Mouse (Mus musculus) hindbrain, embryonic 14.5 days (tissue): Measurements from ENCODE around the gene Pde3b. TPM values are rescaled to one million over a fixed set of nuclear protein-coding genes. Genes with fewer than 3 reads are reported as not detected.
"Not testable (repeated sequence)": the region's sequence is repeated elsewhere in the genome, so short reads cannot be mapped to it uniquely, and the experiment has no call there.

Source experiments
- ATAC-seq: fragments of 200-750 bp; cut with Nextera tagmentation; 2 replicates; pipeline ENCODE4 v1.8.0; 2017; ENCODE audit warnings: moderate number of reproducible peaks, mild to moderate bottlenecking, moderate TSS enrichment, moderate library complexity; ENCODE audit not compliant: low FRiP score
- DNase-seq: peaks from one replicate; pipeline ENCODE4 v3.0.0-alpha.2; 2015; ENCODE audit warnings: low spot score
- H3K27ac ChIP-seq: fragments of 300-500 bp; sonication (generic); 2 replicates; pipeline ENCODE4 v1.5.1; 2014; ENCODE audit warnings: mild to moderate bottlenecking, moderate library complexity
- H3K27me3 ChIP-seq: fragments of 300-500 bp; sonication (generic); 2 replicates; pipeline ENCODE4 v1.6.1; 2014; ENCODE audit warnings: mild to moderate bottlenecking, low read length, mixed read lengths; ENCODE audit not compliant: control insufficient read depth, insufficient read depth
- H3K36me3 ChIP-seq: fragments of 300-500 bp; sonication (generic); replicated peaks from 2 replicates; pipeline ENCODE4 v1.6.1; 2014; ENCODE audit not compliant: control insufficient read depth, insufficient read depth
- H3K4me1 ChIP-seq: fragments of 300-500 bp; sonication (generic); replicated peaks from 2 replicates; pipeline ENCODE4 v1.6.1; 2014; ENCODE audit warnings: antibody characterized with exemption, low read length, mixed read lengths; ENCODE audit not compliant: control insufficient read depth, insufficient read depth
- H3K4me2 ChIP-seq: fragments of 300-500 bp; sonication (generic); replicated peaks from 2 replicates; pipeline ENCODE4 v1.6.1; 2014; ENCODE audit warnings: mild to moderate bottlenecking, moderate library complexity
- H3K4me3 ChIP-seq: fragments of 300-500 bp; sonication (generic); replicated peaks from 2 replicates; pipeline ENCODE4 v1.5.1; 2014; ENCODE audit warnings: mild to moderate bottlenecking, low read length
- H3K9ac ChIP-seq: fragments of 300-500 bp; sonication (generic); 2 replicates; pipeline ENCODE4 v1.6.1; 2014
- H3K9me3 ChIP-seq: fragments of 300-500 bp; sonication (generic); 2 replicates; pipeline ENCODE4 v1.6.1; 2016; ENCODE audit warnings: low read length; ENCODE audit not compliant: control insufficient read depth
- WGBS: fragments of 180-500 bp; shearing (Covaris S2); extraction: QIAGEN DNeasy Blood & Tissue Kit; methylation state at CpG from one replicate; pipeline ENCODE4 v1.1.7; 2014; 5-methylcytosine and 5-hydroxymethylcytosine counted together
- polyA plus RNA-seq: library from polyadenylated mRNA; unstranded; fragments of >200 nt; fragmentation: Nextera tagmentation; extraction: Ambion mirVana; gene quantifications from 2 replicates; pipeline ENCODE4 v1.2.1, GENCODE M21; 2014

Pde3b gene
- polyA plus RNA-seq, 1 experiment from 2014 or later: 5.9 TPM

DNA sequence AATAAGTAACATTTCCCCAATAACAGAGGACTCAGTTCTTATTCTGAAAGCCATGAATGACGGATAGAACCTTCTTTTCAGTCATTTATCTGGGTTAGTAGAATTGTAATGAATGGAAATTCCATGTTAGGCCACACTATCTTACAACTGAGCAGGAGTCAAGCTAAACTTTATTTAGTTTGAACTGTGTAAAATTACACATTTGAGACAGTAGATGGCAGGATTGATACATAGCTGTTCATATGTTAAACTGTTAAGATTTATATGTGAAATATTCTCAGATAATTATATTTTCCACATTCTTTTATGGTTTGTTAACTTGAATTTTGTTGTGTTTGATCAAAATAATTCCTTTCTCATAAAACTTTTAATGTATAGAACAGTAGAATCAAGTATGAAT is 84.2 kb downstream of the Pde3b start:
- Histone ChIP-seq H3K27me3 (no peaks in the 10 kb centered on the region), H3K4me1 (no peaks in the 10 kb centered on the region), H3K4me2 (no peak overlapping the region), H3K36me3 (0 out of 2 replicates have a peak, but pooled peaks cover 4% of the 10 kb centered on the region), H3K9ac (no peak overlapping the region), H3K4me3 (no peak overlapping the region), H3K27ac (no peak overlapping the region), H3K9me3 (no peaks in the 10 kb centered on the region)
- 91% methylated on average over 1 of the region's 1 CpGs for WGBS
- no peak for DNase-seq
- no peak for ATAC-seq

DNA sequence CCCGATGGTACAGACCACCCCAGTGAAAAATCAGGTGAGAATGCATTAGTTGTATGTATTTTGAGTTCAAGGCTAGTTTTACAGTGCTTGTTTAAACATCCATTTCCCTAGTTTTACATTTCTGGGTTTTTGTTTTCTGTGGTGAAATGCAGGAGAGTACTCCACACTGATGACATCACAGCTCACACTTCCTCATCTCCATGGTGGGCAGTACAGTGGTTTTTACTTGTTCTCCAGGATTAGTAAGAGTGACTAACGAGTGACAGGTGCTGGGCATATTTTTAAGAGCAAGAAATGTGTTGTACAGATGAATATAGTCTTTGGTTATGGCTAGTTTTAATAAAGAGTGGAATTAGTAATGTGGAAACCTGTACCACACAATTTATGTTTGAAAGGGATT is 93.8 kb downstream of the Pde3b start:
- DNase-seq (no peak), ATAC-seq (no peak)
- Histone ChIP-seq H3K4me2 (no peak overlapping the region), H3K9me3 (no peaks in the 10 kb centered on the region), H3K36me3 (peaks cover 5% of the 10 kb centered on the region), H3K27me3 (no peaks in the 10 kb centered on the region), H3K4me3 (no peak overlapping the region), H3K27ac (no peak overlapping the region), H3K4me1 (no peaks in the 10 kb centered on the region), H3K9ac (no peak overlapping the region)
- WGBS: 96% methylated on average over 2 of the region's 2 CpGs

- DNase-seq: no peak
- WGBS: 96% methylated on average over 1 of the region's 1 CpGs
- Histone ChIP-seq H3K4me1 (no peaks in the 10 kb centered on the region), H3K36me3 (no peaks in the 10 kb centered on the region), H3K4me3 (no peak overlapping the region), H3K9me3 (no peaks in the 10 kb centered on the region), H3K4me2 (no peak overlapping the region), H3K27me3 (no peaks in the 10 kb centered on the region), H3K27ac (no peak overlapping the region), H3K9ac (no peak overlapping the region)
- ATAC-seq: no peak
Observed at GRCm38 (mm10) chr7:114520122-114520521, 105.0 kb downstream of the Pde3b start.

GRCm38 (mm10) chr7:114526245-114526644 is 111.2 kb downstream of the Pde3b start:
- no peak for ATAC-seq
- DNase-seq: no peak
- H3K4me2 ChIP-seq: no peak overlapping the region
- WGBS: 91% methylated on average over 1 of the region's 1 CpGs
- no peak overlapping the region for H3K27ac ChIP-seq
- no peaks in the 10 kb centered on the region for H3K9me3 ChIP-seq
- H3K4me3 ChIP-seq: no peak overlapping the region
- H3K36me3 ChIP-seq: no peaks in the 10 kb centered on the region
- H3K9ac ChIP-seq: no peak overlapping the region
- H3K4me1 ChIP-seq: no peaks in the 10 kb centered on the region
- H3K27me3 ChIP-seq: no peaks in the 10 kb centered on the region

DNA sequence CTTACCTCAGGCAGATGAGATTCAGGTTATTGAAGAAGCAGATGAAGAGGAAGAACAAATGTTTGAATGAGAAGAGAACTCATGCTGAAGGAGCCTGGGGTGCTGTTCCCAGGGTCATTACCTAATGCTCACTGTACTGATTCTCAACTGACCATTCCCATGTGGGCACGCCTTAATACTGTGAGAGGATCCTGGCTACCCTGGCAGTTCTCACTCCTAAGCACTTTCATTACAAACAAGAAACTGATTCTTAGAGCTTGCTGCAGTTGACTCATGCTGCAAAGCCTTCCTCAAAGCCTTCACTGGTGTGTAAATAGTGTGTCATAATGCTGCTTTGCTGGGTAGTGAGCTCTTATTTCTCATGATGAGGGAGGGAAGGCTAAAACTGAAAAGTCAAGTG is 121.1 kb downstream of the Pde3b start:
- no peaks in the 10 kb centered on the region for H3K9me3 ChIP-seq
- no peak for ATAC-seq
- peaks cover 19% of the 10 kb centered on the region for H3K36me3 ChIP-seq
- no peak overlapping the region for H3K4me3 ChIP-seq
- H3K27ac ChIP-seq: no peak overlapping the region
- DNase-seq: no peak
- H3K27me3 ChIP-seq: no peaks in the 10 kb centered on the region
- H3K4me1 ChIP-seq: no peaks in the 10 kb centered on the region
- WGBS: 100% methylated on average over 1 of the region's 1 CpGs
- no peak overlapping the region for H3K9ac ChIP-seq
- no peak overlapping the region for H3K4me2 ChIP-seq

DNA sequence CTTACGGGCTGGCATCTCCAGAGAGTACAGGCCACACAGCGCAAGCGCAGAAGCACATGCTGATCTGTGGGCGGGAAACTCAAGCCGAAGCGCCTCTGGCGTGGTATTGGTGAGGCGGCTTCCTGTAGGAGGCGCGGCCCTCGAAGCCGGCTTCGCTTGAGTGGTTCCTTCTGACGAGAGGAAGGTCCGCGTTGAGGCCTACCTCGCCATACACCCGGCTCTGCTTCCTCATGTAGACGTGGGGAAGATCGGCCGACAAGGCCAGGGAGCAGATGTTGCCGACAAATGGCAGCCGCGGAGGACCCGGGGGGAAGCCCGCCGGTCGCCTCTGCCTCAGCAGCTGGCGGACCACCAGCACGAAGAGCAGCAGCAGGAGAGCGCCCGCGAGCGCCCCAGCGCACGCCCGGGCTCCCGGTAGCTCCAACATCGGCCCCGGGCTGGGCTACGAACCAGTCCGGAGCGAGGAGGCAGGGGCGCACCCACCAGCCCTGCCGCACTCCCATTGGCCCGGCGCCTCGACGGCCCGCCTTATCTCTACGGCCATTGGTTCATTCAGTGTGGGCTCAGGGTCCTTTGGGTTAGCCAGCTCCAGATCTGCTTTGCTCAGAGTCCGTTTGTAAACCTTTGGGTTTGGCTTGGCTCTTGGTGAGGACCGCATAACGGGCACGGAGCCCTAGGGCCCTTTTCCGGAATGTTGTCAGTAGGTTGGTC is 147.6 kb downstream of the Pde3b start, which contains the start of gene Cyp2r1:
Cyp2r1 (minus strand) TSS at position 442 of the 711 bp plus-strand sequence.
- peak; percentile 99 for ATAC-seq
- DNase-seq: peak; percentile 90
- Histone ChIP-seq H3K36me3 (no peaks in the 10 kb centered on the region), H3K4me1 (no peaks in the 10 kb centered on the region), H3K9ac (peak within 1 kb of the TSS; percentile 74), H3K4me3 (peak within 1 kb of the TSS; percentile 82), H3K9me3 (no peaks in the 10 kb centered on the region), H3K4me2 (peak within 1 kb of the TSS; percentile 81), H3K27ac (peak within 1 kb of the TSS; percentile 80), H3K27me3 (no peaks in the 10 kb centered on the region)
- WGBS: 5% methylated on average over 56 of the region's 56 CpGs

- WGBS: 96% methylated on average over 4 of the region's 4 CpGs
- not testable (repeated sequence) for ATAC-seq, H3K27me3 ChIP-seq
Observed at GRCm38 (mm10) chr7:114573866-114574265, 158.8 kb downstream of the Pde3b start.

DNA sequence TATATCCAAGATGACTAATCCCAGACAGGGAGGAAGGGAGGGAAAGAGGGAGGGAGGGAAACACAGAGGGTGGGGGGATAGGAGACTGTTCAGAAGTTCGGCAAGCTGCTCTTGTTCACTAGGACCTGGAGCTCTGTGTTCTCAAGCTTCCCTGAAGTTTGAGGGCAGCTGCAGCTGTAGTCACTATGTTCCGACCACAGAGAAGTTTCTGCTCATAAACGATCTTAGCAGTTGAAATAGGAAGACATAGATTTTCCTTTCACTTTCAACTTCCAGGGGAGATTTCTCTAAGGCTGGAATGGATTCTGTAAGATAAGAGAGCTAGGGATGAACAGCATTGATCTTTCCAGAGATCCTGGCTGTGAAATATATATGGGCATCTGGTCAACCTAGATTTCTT is 161.8 kb downstream of the Pde3b start:
- no peaks in the 10 kb centered on the region for H3K4me1 ChIP-seq
- ATAC-seq (no peak), DNase-seq (no peak)
- 82% methylated on average over 3 of the region's 3 CpGs for WGBS
- no peak overlapping the region for H3K27ac ChIP-seq
- no peaks in the 10 kb centered on the region for H3K27me3 ChIP-seq
- no peaks in the 10 kb centered on the region for H3K36me3 ChIP-seq
- H3K4me3 ChIP-seq: no peak overlapping the region
- H3K9me3 ChIP-seq: no peaks in the 10 kb centered on the region
- H3K4me2 ChIP-seq: no peak overlapping the region
- no peak overlapping the region for H3K9ac ChIP-seq

More at GRCm38 (mm10) chr7:114573866-114574265, 158.8 kb downstream of the Pde3b start:
- H3K4me3 ChIP-seq, DNase-seq, H3K27ac ChIP-seq, H3K4me2 ChIP-seq, H3K4me1 ChIP-seq, H3K9me3 ChIP-seq, H3K36me3 ChIP-seq, H3K9ac ChIP-seq: not testable (repeated sequence)

GRCm38 (mm10) chr7:114577665-114578064 is 162.6 kb downstream of the Pde3b start:
- no peak overlapping the region for H3K4me3 ChIP-seq
- no peak for DNase-seq
- H3K27ac ChIP-seq: no peak overlapping the region
- no peak overlapping the region for H3K4me2 ChIP-seq
- H3K9me3 ChIP-seq: no peaks in the 10 kb centered on the region
- no peak overlapping the region for H3K9ac ChIP-seq
- no peaks in the 10 kb centered on the region for H3K4me1 ChIP-seq
- H3K27me3 ChIP-seq: no peaks in the 10 kb centered on the region
- H3K36me3 ChIP-seq: no peaks in the 10 kb centered on the region
- 76% methylated on average over 1 of the region's 1 CpGs for WGBS
- no peak for ATAC-seq

DNA sequence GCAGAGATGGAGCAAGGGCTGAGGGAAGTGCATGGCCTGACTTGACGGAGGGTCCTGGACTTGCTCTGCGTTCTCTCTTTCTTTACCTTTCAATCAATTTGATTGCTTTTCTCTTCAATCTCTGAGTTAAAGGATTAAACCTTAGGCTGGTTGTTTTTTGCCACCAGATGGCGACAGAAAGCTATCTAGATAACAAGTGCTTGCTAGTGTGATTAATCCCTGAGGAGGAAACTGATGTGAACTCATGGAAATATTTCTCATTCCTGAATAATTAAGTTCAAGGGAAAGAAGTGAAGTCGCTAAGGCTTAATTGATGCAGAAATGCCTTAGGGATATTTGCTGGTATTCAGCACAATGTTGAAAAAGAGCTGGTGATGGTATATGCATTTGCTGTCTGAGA is 165.3 kb downstream of the Pde3b start:
- Histone ChIP-seq H3K4me3 (no peak overlapping the region), H3K4me1 (no peaks in the 10 kb centered on the region), H3K9me3 (no peaks in the 10 kb centered on the region), H3K27me3 (no peaks in the 10 kb centered on the region), H3K9ac (no peak overlapping the region), H3K4me2 (no peak overlapping the region), H3K27ac (no peak overlapping the region), H3K36me3 (no peaks in the 10 kb centered on the region)
- DNase-seq (peak; percentile 89), ATAC-seq (no peak)
- WGBS: 2% methylated on average over 4 of the region's 4 CpGs
